Mouse (Mus musculus): ENCODE data around the gene Plscr3. TPM values are rescaled to one million over a fixed set of nuclear protein-coding genes. Genes with fewer than 3 reads are reported as not detected.

The Plscr3 gene
- total RNA-seq, 2 experiments from 2014 or later, result 31.2 to 37.7 TPM

DNA sequence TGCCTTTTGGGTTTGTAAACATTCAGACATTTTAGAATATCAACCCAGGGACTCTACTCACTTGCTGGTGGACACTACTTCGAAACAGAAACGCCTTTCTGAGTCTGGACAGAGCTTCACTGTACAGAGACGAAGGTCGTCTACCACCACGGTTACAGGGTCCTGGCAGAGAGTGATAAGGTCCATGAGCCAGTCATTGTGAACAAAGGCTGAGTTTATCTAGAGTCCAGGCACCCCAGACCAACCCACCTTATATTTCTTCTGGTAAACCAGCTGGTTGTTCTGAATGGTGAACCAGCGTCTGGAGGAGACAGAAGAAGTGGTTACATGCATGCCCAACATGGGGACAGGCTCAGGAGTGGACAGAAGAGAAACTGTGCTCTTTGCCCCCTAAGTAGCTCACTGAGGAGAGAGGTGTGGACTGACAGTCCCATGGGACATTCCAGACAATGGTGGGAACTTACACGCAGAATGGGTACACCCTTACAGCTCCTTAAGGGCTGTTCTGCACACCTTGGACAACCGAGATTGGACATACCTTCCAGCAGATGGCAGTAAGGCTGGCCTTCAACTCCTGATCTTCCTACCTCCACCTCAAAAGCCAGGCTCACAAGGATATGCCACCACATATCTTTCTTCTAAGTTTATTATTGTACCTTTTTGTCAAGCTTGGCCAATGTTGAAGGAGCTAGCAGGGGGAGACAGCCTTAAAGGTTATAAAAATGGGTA is 40.9 kb downstream of the Plscr3 start:
- no peak for DNase-seq (ENCODE audit: low spot score in 2 of 2)

DNA sequence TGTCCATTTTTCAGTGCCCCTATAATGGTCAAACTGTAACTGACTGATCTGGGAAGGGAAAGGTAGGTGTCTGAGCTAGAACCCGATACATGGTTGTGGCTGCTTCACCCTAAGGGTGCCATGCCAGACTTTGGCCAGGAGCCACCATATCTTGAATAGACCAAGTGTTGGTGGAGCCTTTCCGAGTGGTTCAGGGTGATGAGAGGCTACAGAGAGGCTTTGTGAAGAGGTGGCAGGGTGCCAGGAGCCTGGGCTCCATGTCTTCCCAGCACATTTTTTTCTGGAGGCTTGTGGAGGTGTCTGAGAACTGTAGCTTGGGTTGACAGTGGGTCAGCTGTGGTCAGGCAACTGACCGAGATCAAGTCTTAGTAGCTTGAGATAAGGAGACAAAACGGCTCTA is 45.3 kb downstream of the Plscr3 start:
- peak; percentile 36 to 62 for DNase-seq (ENCODE audit: low spot score in 2 of 2)

DNA sequence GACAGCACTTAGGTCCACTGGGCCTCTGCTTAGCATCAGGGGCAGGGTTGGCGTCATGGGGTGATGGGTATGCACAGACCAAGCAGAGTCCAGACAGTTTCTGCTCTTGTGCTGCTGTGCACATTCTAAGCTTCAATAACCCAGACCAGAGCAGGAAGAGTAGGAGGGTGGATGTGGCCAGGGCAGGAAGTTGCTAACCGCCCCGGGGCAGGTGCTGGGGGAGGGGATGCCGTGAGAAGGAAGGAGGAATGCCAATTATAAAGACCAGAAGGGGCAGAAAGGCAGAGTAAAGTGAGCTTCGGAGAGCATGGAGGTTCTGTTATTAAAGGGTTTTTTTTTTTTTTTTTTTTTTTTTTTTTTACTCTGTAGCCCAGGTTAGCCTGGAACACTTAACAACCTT is 48.5 kb downstream of the Plscr3 start:
- DNase-seq (ENCODE audit: low spot score in 2 of 2), result no peak

DNA sequence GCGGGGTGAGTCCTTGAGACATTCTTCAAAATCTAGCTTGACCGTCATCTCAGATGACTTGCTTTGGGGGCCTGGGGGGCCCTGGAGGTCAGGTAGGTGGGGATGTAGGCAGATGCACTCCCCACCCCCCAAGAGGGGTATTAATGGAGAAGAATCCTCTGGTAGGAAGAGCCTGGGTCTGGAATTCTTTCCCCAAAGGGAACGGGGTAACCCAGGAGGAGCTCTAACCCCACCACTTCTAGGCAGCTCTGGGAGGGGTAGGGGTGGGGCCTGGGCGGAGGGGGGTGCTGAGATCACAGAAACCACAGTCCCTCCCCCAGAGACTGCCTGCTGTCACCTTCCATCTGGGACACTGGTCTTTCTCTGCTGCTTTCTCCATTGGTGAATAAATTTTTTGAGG is 49.1 kb downstream of the Plscr3 start, which contains the start of gene Acap1:
Acap1 (minus strand) TSS at position 249 of the 400 bp plus-strand sequence.
- no peak for DNase-seq (ENCODE audit: low spot score in 2 of 2)

DNA sequence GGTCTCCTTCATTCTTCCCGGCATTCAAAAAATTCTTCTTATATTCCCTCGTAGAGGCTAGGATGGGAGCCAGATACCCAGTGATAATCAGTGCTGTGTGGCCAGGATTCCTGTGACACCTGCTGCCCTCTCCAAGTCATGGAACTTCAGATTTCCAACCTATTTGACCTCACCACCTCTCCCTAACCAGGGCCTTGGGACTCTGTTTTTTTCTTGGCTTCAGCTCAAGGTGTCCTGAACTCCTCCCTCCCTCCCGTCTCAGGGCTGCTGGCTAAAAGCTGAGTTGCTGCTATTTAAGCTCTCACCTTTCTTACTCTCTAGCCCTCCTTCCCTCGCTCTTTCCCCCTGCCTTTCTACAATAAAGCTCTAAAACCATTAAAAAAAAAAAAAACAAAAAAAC is 53.7 kb downstream of the Plscr3 start:
- no peak for DNase-seq (ENCODE audit: low spot score in 2 of 2)

DNA sequence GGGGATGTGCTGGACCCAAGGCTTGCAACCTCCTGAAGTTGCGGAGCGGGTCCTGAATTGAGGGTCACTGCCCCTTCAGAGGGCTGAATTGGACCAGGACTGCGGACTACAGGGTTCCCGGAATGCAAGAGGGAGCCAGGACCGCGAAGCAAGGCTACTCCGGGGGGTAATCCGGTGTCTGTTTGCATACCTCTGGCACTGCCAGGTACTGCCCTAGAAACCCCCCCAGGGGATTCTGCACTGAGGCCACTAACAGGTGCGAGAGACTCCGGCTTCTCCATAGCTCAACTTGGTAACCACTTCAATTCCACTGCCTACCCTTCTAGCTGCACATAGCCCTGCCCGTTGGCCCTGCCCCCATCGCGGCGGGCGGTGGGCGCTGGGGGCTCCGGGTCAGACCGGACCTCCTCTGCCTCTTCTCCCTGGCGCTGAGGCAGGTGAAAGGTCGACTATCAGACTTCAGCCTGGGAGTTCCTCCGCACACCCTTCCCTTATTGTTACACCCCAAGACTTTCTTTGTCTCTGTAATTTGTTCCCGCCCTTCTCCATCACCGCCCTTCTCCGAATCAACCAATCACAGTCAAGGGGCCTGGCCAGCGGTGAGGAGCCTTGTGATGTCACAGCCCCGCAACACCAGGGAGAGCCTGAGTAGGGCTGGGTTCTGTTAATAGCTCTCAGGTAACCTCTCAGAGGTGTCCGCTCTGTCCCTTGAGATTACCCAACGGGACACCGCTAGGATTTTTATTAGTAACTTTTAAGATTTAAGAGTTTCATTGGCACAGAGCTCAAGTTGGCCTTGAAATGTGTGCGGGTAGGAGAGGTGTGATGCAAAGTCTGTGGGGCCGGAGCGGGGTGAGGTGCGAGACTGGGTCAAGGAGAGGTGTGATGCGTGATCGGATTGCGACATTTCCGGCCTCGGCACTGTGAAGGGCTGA is 54.6 kb downstream of the Plscr3 start, which contains the start of the genes 2810408A11Rik and Neurl4:
2810408A11Rik (minus strand) TSS at position 517 of the 935 bp plus-strand sequence.
Neurl4 (plus strand) TSS at position 602 of the 935 bp plus-strand sequence.
- DNase-seq (ENCODE audit: low spot score in 2 of 2), result peak; percentile 80 to 86

DNA sequence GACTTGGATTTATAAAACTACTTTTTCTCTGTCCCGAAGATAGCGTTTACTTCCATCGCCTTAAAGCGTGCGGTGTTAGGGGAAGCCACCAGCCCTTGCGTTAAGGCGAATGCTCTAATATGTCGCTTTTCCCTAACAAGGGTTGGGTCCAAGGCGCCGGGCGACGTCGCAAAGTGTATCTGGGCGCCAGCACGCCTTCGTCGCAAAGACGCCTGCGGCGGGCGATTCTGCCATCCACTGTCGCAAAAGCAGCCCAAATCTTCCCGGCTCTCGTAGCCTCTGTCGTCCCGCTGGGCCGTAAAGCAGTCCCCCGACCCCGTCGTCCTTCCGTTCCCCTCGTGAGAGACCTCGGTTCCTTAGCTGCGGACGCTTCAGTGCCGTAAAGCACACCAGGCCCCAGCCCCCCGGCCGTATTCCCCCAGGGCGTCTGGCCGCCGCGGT is 55.2 kb downstream of the Plscr3 start:
- DNase-seq (ENCODE audit: low spot score in 2 of 2), result peak; percentile 95

Small RNAs within 50 kb of the gene (microRNA-seq; reads per million reads assigned to microRNA genes)
- gene Mir6924, result 0 reads per million in 2 experiments

Other genes with a start within 250 kb of the Plscr3 start
- gene Atp1b2, start 240.4 kb upstream of the Plscr3 start, total RNA-seq (2021), result 100 to 1,000 TPM; 456 to 463 TPM
- not detected for gene Shbg, start 228.5 kb upstream of the Plscr3 start, total RNA-seq (2021)
- gene Sat2, start 224.4 kb upstream of the Plscr3 start, total RNA-seq (2021), result 10 to 100 TPM; 15.0 to 17.1 TPM
- 100 to 1,000 TPM in 1 of 2 experiments, 10 to 100 TPM in 1; 99.2 to 103 TPM for gene Fxr2, start 213.4 kb upstream of the Plscr3 start, total RNA-seq (2021)
- not detected for gene Sox15, start 191.1 kb upstream of the Plscr3 start, total RNA-seq (2021)
- gene Mpdu1, start 183.7 kb upstream of the Plscr3 start, total RNA-seq (2021), result 10 to 100 TPM; 85.9 to 89.9 TPM
- 10 to 100 TPM in 1 of 2 experiments, 1 to 10 TPM in 1; 8.4 to 11.5 TPM for gene Cd68, start 180.2 kb upstream of the Plscr3 start, total RNA-seq (2021)
- 100 to 1,000 TPM; 492 to 501 TPM for gene Eif4a1, start 174.0 kb upstream of the Plscr3 start, total RNA-seq (2021)
- gene Senp3, start 164.3 kb upstream of the Plscr3 start, total RNA-seq (2021), result 10 to 100 TPM; 88.0 to 98.7 TPM
- 1 to 10 TPM; 1.1 to 1.2 TPM for gene Tnfsf13, start 160.6 kb upstream of the Plscr3 start, total RNA-seq (2021)
- gene Tnfsf12, start 150.5 kb upstream of the Plscr3 start, total RNA-seq (2021), result 1 to 10 TPM; 6.7 to 8.3 TPM
- gene Tnfsfm13, start 150.3 kb upstream of the Plscr3 start, total RNA-seq (2021), result under 1 TPM; 0.69 to 0.76 TPM
- 10 to 100 TPM; 55.6 to 59.4 TPM for gene Polr2a, start 87.7 kb upstream of the Plscr3 start, total RNA-seq (2021)
- gene Slc35g3, start 84.4 kb upstream of the Plscr3 start, total RNA-seq (2021), result under 1 TPM in 1 of 2 experiments, not detected in 1; 0.22 TPM
- gene Zbtb4, start 80.5 kb upstream of the Plscr3 start, total RNA-seq (2021), result 10 to 100 TPM; 69.7 to 72.8 TPM
- gene Chrnb1, start 50.4 kb upstream of the Plscr3 start, total RNA-seq (2021), result 1 to 10 TPM; 1.1 to 1.6 TPM
- 10 to 100 TPM; 26.8 to 26.9 TPM for gene Fgf11, start 44.5 kb upstream of the Plscr3 start, total RNA-seq (2021)
- not detected for gene Tmem102, start 40.8 kb upstream of the Plscr3 start, total RNA-seq (2021)
- gene Gm39566, start 31.1 kb upstream of the Plscr3 start, total RNA-seq (2021), result not detected
- gene Spem2, start 27.9 kb upstream of the Plscr3 start, total RNA-seq (2021), result not detected
- under 1 TPM; 0.34 to 0.54 TPM for gene Spem1, start 24.2 kb upstream of the Plscr3 start, total RNA-seq (2021)
- gene Nlgn2, start 8.6 kb upstream of the Plscr3 start, total RNA-seq (2021), result 100 to 1,000 TPM; 227 to 245 TPM
- gene Tmem256, start 7.9 kb upstream of the Plscr3 start, total RNA-seq (2021), result 100 to 1,000 TPM; 148 to 153 TPM
- gene Tnk1, start 12.4 kb downstream of the Plscr3 start, total RNA-seq (2021), result under 1 TPM in 1 of 2 experiments, not detected in 1; 0.25 TPM
- gene Tmem95, start 31.6 kb downstream of the Plscr3 start, total RNA-seq (2021), result not detected
- gene Kctd11, start 35.0 kb downstream of the Plscr3 start, total RNA-seq (2021), result under 1 TPM; 0.85 TPM
- gene Acap1, start 49.2 kb downstream of the Plscr3 start, total RNA-seq (2021), result under 1 TPM; 0.16 to 0.21 TPM
- 1 to 10 TPM; 2.4 to 2.5 TPM for gene 2810408A11Rik, start 54.6 kb downstream of the Plscr3 start, total RNA-seq (2021)
- 100 to 1,000 TPM; 127 to 146 TPM for gene Neurl4, start 54.7 kb downstream of the Plscr3 start, total RNA-seq (2021)
- 10 to 100 TPM; 27.8 to 30.2 TPM for gene Gps2, start 67.5 kb downstream of the Plscr3 start, total RNA-seq (2021)
- 100 to 1,000 TPM; 479 to 501 TPM for gene Eif5a, start 75.6 kb downstream of the Plscr3 start, total RNA-seq (2021)
- gene Ybx2, start 89.4 kb downstream of the Plscr3 start, total RNA-seq (2021), result 1 to 10 TPM; 9.2 to 9.5 TPM
- gene Slc2a4, start 101.8 kb downstream of the Plscr3 start, total RNA-seq (2021), result 1 to 10 TPM; 1.7 to 2.0 TPM
- gene Cldn7, start 118.4 kb downstream of the Plscr3 start, total RNA-seq (2021), result not detected
- gene Ctdnep1, start 134.8 kb downstream of the Plscr3 start, total RNA-seq (2021), result 100 to 1,000 TPM; 101 to 105 TPM
- gene Elp5, start 136.1 kb downstream of the Plscr3 start, total RNA-seq (2021), result 10 to 100 TPM; 98.0 to 99.5 TPM
- gene Gabarap, start 144.8 kb downstream of the Plscr3 start, total RNA-seq (2021), result 100 to 1,000 TPM; 256 to 267 TPM
- gene Phf23, start 149.4 kb downstream of the Plscr3 start, total RNA-seq (2021), result 10 to 100 TPM; 40.1 to 43.7 TPM
- gene Dvl2, start 154.2 kb downstream of the Plscr3 start, total RNA-seq (2021), result 10 to 100 TPM; 26.1 to 38.9 TPM
- gene Acadvl, start 169.0 kb downstream of the Plscr3 start, total RNA-seq (2021), result 10 to 100 TPM; 55.7 to 57.6 TPM
- gene Dlg4, start 170.6 kb downstream of the Plscr3 start, total RNA-seq (2021), result 100 to 1,000 TPM; 705 to 717 TPM
- 1 to 10 TPM; 1.2 to 1.3 TPM for gene Asgr1, start 207.7 kb downstream of the Plscr3 start, total RNA-seq (2021)
- not detected for gene Asgr2, start 246.3 kb downstream of the Plscr3 start, total RNA-seq (2021)